Comparison of ENCODE assay signal across 8 mouse cellular contexts in genomic region chr10:91171041-91171440, GRCm38 (mm10). TPM values are rescaled to one million over a fixed set of nuclear protein-coding genes. Genes with fewer than 3 reads are reported as not detected.
DNase-seq lines count a peak whose midpoint lies in the region; ATAC-seq and TF ChIP-seq lines count a peak whose summit lies in the region.

No protein-coding gene starts in this region.

- no peak for TF ChIP-seq CTCF in stomach, postnatal 0 days (IDR thresholded peaks at IDR 0.05; ENCODE audit: low read depth)

- H3K9ac ChIP-seq in heart, embryonic 14.5 days (ENCODE audit: low read length): peak overlapping the region; percentile 100
- peak overlapping the region; percentile 99 for H3K9ac ChIP-seq in hindbrain, embryonic 11.5 days (ENCODE audit: low read depth, low read length)
- H3K9ac ChIP-seq in liver, embryonic 15.5 days: peak overlapping the region; percentile 100
- peak overlapping the region; percentile 98 for H3K9ac ChIP-seq in stomach, postnatal 0 days (ENCODE audit: low read length)

- no peak for TF ChIP-seq EP300 in stomach, postnatal 0 days (optimal IDR thresholded peaks at IDR 0.05)

- H3K36me3 ChIP-seq in heart, embryonic 14.5 days (ENCODE audit: control insufficient read depth, insufficient read depth, low read length): no peaks in the 10 kb centered on the region; the same call in 1 of the 2 replicates
- no peaks in the 10 kb centered on the region for H3K36me3 ChIP-seq in hindbrain, embryonic 11.5 days (ENCODE audit: control insufficient read depth, insufficient read depth, low read length)
- peaks cover 30% of the 10 kb centered on the region for H3K36me3 ChIP-seq in liver, embryonic 15.5 days (replicated peaks)
- H3K36me3 ChIP-seq in stomach, postnatal 0 days (ENCODE audit: control insufficient read depth, insufficient read depth, low read length): no peaks in the 10 kb centered on the region

- 1% methylated on average over 57 of the region's 59 CpGs for WGBS in heart, embryonic 14.5 days
- WGBS in hindbrain, embryonic 11.5 days: under 1% methylated on average over 54 of the region's 59 CpGs
- WGBS in liver, embryonic 15.5 days (ENCODE audit: insufficient replicate concordance): under 1% methylated on average over 55 of the region's 59 CpGs
- under 1% methylated on average over 35 of the region's 59 CpGs for WGBS in stomach, postnatal 0 days

- peak overlapping the region; percentile 95 for H3K4me3 ChIP-seq in heart, embryonic 14.5 days (ENCODE audit: control insufficient read depth in 1 of 2, insufficient read depth in 1 of 2, low read depth in 1 of 2, low read length in 2 of 2)
- H3K4me3 ChIP-seq in hindbrain, embryonic 11.5 days (ENCODE audit: low read depth, low read length): peak overlapping the region; percentile 98
- H3K4me3 ChIP-seq in liver, embryonic 15.5 days (replicated peaks): peak overlapping the region; percentile 98
- peak overlapping the region; percentile 99 for H3K4me3 ChIP-seq in stomach, postnatal 0 days (ENCODE audit: low read depth, low read length)

- H3K27ac ChIP-seq in heart, embryonic 14.5 days (replicated peaks in 1 of 2; ENCODE audit: control insufficient read depth in 1 of 2, insufficient read depth in 1 of 2, low read depth in 2 of 2, low read length in 2 of 2): peak overlapping the region; percentile 97 to 98
- H3K27ac ChIP-seq in hindbrain, embryonic 11.5 days (ENCODE audit: low read depth, low read length): peak overlapping the region; percentile 99
- H3K27ac ChIP-seq in liver, embryonic 15.5 days (replicated peaks): peak overlapping the region; percentile 99
- H3K27ac ChIP-seq in stomach, postnatal 0 days (replicated peaks): peak overlapping the region; percentile 99

- DNase-seq in heart, adult 11 months: no peak
- peak; percentile 74 for DNase-seq in CD4-positive helper T cell, adult 2 months (ENCODE audit: low read depth, low spot score)
- peak; percentile 70 for DNase-seq in ZHBTc4 (ENCODE audit: low read depth, low spot score)
- no peak for DNase-seq in hindbrain, embryonic 11.5 days (ENCODE audit: low spot score)
- no peak for DNase-seq in stomach, postnatal 0 days (ENCODE audit: low spot score)
- DNase-seq in yolk sac, embryonic 10.5 days (ENCODE audit: low spot score): no peak

- ATAC-seq in heart, embryonic 14.5 days (ENCODE audit: insufficient number of reproducible peaks, insufficient read depth, low FRiP score, low read depth): peak; percentile 31
- ATAC-seq in hindbrain, embryonic 11.5 days (ENCODE audit: low FRiP score): peak; percentile 70
- ATAC-seq in liver, embryonic 15.5 days (ENCODE audit: insufficient read depth): peak; percentile 26
- ATAC-seq in stomach, postnatal 0 days (ENCODE audit: low FRiP score, low TSS enrichment): peak; percentile 55

- H3K4me1 ChIP-seq in heart, embryonic 14.5 days (ENCODE audit: control insufficient read depth in 2 of 2, insufficient read depth in 2 of 2, low read length in 2 of 2): peaks cover 12 to 29% of the 10 kb centered on the region in 2 experiments; a peak in 3 of 4 replicates
- no peaks in the 10 kb centered on the region for H3K4me1 ChIP-seq in hindbrain, embryonic 11.5 days (replicated peaks; ENCODE audit: control insufficient read depth, insufficient read depth, low read length)
- peaks cover 51% of the 10 kb centered on the region for H3K4me1 ChIP-seq in liver, embryonic 15.5 days (replicated peaks)
- no peaks in the 10 kb centered on the region for H3K4me1 ChIP-seq in stomach, postnatal 0 days (replicated peaks; ENCODE audit: control insufficient read depth, insufficient read depth)

- no peaks in the 10 kb centered on the region for H3K9me3 ChIP-seq in heart, embryonic 14.5 days (ENCODE audit: control insufficient read depth, low read length)
- no peaks in the 10 kb centered on the region for H3K9me3 ChIP-seq in hindbrain, embryonic 11.5 days (ENCODE audit: control insufficient read depth, low read length)
- H3K9me3 ChIP-seq in liver, embryonic 15.5 days (replicated peaks): no peaks in the 10 kb centered on the region
- no peaks in the 10 kb centered on the region for H3K9me3 ChIP-seq in stomach, postnatal 0 days (ENCODE audit: control insufficient read depth, low read length)

- H3K4me2 ChIP-seq in heart, embryonic 14.5 days (ENCODE audit: low read length): peak overlapping the region; percentile 68
- peak overlapping the region; percentile 52 for H3K4me2 ChIP-seq in hindbrain, embryonic 11.5 days (replicated peaks; ENCODE audit: low read depth, low read length)
- peak overlapping the region; percentile 93 for H3K4me2 ChIP-seq in liver, embryonic 15.5 days
- peak overlapping the region; percentile 44 for H3K4me2 ChIP-seq in stomach, postnatal 0 days (replicated peaks; ENCODE audit: low read depth)

- H3K27me3 ChIP-seq in heart, embryonic 14.5 days (ENCODE audit: control insufficient read depth, insufficient read depth, low read length): no peaks in the 10 kb centered on the region
- H3K27me3 ChIP-seq in hindbrain, embryonic 11.5 days (ENCODE audit: control insufficient read depth, insufficient read depth, low read length): no peaks in the 10 kb centered on the region
- H3K27me3 ChIP-seq in liver, embryonic 15.5 days: no peaks in the 10 kb centered on the region
- no peaks in the 10 kb centered on the region for H3K27me3 ChIP-seq in stomach, postnatal 0 days (ENCODE audit: control insufficient read depth, insufficient read depth, low read length)

RNA-seq across cellular contexts. Expression of gene Tmpo, which starts 10.1 kb away (rescaled TPM):
- 170 and 181 TPM in 2 replicates for polyA plus RNA-seq in heart, embryonic 14.5 days (2014; fragmentation: Nextera tagmentation; extraction: Ambion mirVana)
- polyA plus RNA-seq in hindbrain, embryonic 11.5 days (2014; fragmentation: Nextera tagmentation; extraction: Ambion mirVana): 312 and 320 TPM in 2 replicates
- 127 and 130 TPM in 2 replicates for polyA plus RNA-seq in liver, embryonic 15.5 days (2015; fragmentation: Nextera tagmentation; extraction: Ambion mirVana)
- polyA plus RNA-seq in stomach, postnatal 0 days (2015; fragmentation: Nextera tagmentation; extraction: Ambion mirVana): 57.1 and 59.6 TPM in 2 replicates

RNA-seq across cellular contexts. Expression of gene Slc25a3, which starts 47.2 kb away (rescaled TPM):
- 1,147 and 1,166 TPM in 2 replicates for polyA plus RNA-seq in heart, embryonic 14.5 days (2014; fragmentation: Nextera tagmentation; extraction: Ambion mirVana)
- 426 and 455 TPM in 2 replicates for polyA plus RNA-seq in hindbrain, embryonic 11.5 days (2014; fragmentation: Nextera tagmentation; extraction: Ambion mirVana)
- 193 and 198 TPM in 2 replicates for polyA plus RNA-seq in liver, embryonic 15.5 days (2015; fragmentation: Nextera tagmentation; extraction: Ambion mirVana)
- 523 and 539 TPM in 2 replicates for polyA plus RNA-seq in stomach, postnatal 0 days (2015; fragmentation: Nextera tagmentation; extraction: Ambion mirVana)

Comparison
In these comparisons a context has a peak if more than half of its experiments do, and no peak if none do; other contexts are left out.
1. DNase-seq: peak in CD4-positive helper T cell, adult 2 months (single experiment) and ZHBTc4 (single experiment); none in heart, adult 11 months (single experiment), hindbrain, embryonic 11.5 days (single experiment), stomach, postnatal 0 days (single experiment) and yolk sac, embryonic 10.5 days (single experiment).
2. Peak in every context shown above with its lines, with median percentiles within 50 percentile points of each other: ATAC-seq, H3K27ac ChIP-seq, H3K4me2 ChIP-seq, H3K4me3 ChIP-seq and H3K9ac ChIP-seq.